Mouse (Mus musculus): ENCODE measurements around the gene Cyp2d11.

GRCm38 (mm10) chr15:82379871-82380713 lies 13.7 kb downstream of the Cyp2d11 start, which contains the start of gene Cyp2d22:
- no peak for TF ChIP-seq POLR2A (IDR thresholded peaks at IDR 0.05; ENCODE audit: borderline replicate concordance, insufficient read depth, low read length)
- no peak for TF ChIP-seq CTCF (IDR thresholded peaks at IDR 0.05; ENCODE audit: borderline replicate concordance, insufficient read depth, low read depth, low read length)
